Mouse (Mus musculus) thymus, postnatal 10 days (tissue): ENCODE measurements around the gene Pfn1.

Source experiments
- DNase-seq, 2 experiments: peaks; one replicate each; pipeline ENCODE4 v3.0.0; 2021; ENCODE audit warnings: low spot score in 2 of 2

Pfn1 gene

DNA sequence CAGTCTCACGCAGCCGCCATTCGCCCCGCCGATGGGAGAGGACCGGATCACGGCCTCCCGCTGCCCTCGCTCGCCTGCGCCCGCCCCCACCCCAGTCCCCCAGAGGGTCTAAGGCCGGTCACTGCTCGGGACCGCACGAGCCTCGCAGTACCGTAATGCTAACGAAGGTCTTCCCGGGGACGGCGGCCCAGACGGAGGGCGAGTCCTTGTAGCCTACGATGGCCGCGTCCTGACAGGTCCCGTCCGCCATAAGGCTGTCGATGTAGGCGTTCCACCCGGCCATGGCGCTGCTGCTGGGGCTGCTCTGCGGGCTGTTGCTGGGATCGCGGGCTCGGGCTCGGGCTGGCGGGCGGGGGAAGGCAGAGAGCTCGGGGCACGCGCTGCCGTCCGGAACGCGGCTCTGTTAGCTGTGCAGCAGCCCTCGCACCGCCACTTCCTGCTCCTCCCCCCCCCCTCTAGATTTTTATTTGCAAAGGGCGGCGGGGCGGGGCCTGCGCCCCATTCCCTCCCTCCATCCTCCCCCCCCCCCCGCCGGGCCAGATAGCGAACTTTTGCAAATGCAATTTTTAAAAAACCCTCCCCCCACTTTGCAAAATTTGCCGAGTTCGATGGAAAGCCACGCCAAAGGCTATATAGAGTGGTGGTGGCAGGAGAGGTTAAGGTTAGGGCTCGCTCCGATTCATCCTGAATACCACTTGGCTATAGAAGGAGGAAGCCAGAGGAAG is at the start of gene Pfn1:
Pfn1 (minus strand) TSS at position 447 of the 725 bp plus-strand sequence.
- peak; percentile 81 to 85 for DNase-seq

DNA sequence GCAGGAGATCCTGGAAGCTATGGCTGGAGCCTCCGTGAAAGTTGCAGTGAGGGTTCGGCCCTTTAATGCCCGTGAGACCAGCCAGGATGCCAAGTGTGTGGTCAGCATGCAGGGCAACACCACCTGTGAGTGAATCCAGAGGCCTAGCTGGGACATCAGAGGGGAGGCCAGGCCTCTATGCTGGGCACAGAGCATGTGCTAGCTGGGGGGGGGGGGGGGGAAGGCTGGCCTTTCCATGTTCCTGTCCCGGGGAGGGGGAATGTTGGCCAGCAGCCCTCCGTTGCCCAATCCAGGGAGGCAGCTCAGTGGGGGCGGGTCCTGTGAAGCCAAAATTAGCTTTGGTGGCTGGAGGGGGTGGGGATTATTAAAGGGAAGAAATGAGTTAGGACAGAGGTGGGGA is 48.3 kb upstream of the Pfn1 start:
- DNase-seq = no peak

GRCm38 (mm10) chr11:70701984-70702733 is 47.7 kb upstream of the Pfn1 start:
- no peak for DNase-seq

DNA sequence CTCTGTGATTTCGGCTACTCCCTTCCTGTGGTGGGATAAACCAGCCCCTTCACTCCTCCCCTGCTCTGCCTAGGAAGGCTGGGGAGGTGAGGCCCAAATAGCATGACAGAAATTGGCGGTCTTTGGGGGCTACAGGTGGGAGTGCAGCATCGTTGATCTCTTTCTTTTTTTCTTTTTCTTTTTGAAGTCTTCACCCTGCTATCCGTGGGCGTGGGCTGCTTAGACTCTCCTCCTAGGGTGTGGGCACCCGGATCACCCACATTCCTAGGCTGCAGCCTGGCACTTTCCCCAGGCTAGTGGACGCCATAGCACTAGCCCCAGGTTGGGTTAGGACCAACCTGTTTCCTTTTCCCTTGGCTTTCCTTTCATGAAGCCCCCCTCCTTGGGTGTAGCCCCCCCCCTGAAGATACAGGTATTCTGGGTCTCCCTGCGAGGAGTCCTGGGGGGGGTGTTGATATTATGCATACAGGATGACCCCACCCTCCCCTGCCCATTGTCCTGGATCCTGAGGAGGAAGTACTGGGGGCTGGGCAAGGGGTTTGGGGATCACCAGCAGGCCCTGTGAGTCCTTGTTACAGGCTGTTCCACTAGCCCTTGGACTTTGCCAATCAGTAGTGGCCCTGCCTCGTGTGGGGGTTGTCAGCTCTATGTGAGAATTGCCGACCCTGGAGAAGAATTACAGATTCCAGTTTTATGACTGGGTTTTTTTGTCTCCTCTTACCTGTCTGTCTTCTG is 46.9 kb upstream of the Pfn1 start:
- DNase-seq = no peak

DNA sequence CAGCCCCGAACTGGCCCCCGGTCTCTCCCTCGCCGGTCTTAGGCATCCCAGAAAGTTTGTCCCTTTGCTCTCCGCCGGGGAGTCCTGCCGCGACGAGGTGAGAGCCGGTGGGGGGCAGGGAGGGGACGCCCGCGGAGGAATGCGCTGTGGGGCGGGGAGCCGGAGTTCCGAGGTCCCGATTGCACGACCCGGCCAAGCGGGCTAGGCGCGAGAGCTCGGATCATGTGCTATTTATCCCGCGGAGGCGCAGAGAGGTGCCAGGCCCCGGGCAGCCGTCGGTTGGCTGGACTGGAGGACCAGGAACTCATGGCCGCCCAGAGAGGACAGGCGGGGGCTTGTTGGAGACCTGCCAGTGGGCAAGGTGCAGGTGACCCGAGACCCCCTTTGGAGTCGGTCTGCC is 46.2 kb upstream of the Pfn1 start:
- peak; percentile 42 to 48 for DNase-seq

- peak; percentile 94 to 97 for DNase-seq
Observed at GRCm38 (mm10) chr11:70699722-70700556, 45.5 kb upstream of the Pfn1 start, which contains the start of the genes Inca1 and Kif1c. Gene Inca1 (minus strand): TSS chr11:70700155. Gene Kif1c (plus strand): TSS chr11:70700548.

DNA sequence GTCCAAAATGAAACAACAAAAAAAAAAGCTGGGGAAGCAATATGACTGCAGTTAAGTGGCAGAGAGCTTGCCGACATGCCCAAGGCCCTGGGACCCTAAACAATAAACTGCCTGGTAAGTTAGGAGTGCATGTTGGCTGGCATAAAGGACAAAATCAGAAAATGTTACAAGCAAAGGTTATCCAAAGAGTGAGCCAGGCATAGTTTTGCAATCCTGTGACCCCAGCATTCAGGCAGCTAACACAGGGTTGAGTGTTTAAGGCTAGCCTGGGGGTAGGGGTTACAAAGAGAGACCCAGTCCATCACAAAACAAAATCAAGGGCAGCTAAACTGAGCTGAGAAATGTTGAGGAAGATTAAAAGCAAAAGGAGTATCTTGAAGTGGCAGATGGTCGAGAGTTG is 44.6 kb upstream of the Pfn1 start:
- DNase-seq = no peak

- no peak for DNase-seq
Observed at GRCm38 (mm10) chr11:70697376-70697775, 42.9 kb upstream of the Pfn1 start.

DNA sequence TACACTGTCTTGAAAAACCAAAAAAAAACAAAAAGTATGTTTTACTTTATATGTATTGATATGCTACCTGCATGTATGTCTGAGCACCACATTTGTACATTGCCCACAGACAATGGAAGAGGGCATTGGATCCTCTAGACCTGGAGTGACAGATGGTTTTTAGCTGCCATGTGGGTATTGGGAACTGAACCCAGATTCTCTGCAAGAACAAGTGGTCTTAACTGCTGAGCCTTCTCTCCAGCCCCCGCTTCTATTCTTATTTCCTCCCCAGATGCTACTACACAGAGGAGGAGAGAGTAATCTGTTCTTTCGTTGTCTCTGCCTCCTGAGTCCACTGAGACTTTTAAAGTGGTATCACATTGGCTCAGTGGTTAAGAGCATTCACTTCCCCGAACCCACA is 39.1 kb upstream of the Pfn1 start:
- no peak for DNase-seq

DNA sequence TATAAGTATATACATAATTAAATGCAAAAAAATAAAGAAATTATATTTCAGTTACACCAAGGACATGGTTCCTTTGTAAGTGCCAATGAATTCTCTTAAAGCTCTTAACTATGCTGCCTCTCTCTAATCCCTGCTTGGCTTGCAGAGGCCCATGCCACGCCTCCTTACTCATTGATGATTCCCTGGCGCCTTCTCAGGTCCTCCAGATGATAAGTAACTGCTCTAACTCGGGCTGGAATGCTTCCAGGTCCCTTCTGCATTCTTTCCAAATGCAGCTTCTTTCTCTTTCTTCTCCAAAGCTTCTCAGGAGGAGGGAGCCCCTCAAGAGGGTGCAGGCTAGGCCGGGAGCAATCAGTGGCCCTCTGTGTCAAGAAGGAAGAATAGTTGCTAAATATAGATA is 35.1 kb upstream of the Pfn1 start:
- no peak for DNase-seq

- no peak for DNase-seq
Observed at GRCm38 (mm10) chr11:70688372-70688771, 33.9 kb upstream of the Pfn1 start.

DNA sequence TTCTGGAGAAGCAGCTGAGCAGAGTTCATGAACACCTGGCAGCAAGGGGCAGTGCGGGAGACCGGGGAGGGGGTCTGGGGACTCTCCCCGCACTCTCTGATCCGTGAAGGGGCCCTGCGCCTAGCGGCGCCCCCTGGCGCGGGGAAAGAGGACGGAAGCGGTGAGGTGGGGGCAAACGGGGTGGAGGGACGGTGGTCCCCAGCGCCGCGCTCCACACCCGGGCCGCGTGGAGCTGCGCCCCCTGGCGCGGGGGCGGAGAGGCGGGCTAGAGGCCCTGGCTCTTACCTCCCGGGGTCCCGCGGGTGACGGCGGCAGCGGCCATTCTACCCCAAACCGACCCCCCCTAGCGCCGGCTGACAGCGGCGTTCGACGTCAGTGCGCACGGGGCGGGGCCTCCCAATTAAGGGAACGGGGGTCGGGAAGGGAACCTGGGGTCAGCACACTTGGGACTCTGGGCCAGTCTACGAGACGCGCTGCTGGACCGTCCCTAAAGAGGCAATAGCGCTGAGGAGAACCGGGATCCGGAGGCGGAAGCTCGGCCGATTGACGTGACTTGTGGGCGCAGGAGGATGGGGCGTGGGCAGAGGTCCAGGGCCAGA is 33.3 kb upstream of the Pfn1 start, which contains the start of gene Camta2:
Camta2 (minus strand) TSS at position 505 of the 599 bp plus-strand sequence.
- peak; percentile 82 to 87 for DNase-seq

GRCm38 (mm10) chr11:70686901-70687566 is 32.6 kb upstream of the Pfn1 start:
- DNase-seq = no peak

- no peak for DNase-seq
Observed at GRCm38 (mm10) chr11:70683640-70684039, 29.2 kb upstream of the Pfn1 start.

GRCm38 (mm10) chr11:70681897-70682581 is 27.6 kb upstream of the Pfn1 start:
- DNase-seq = peak in 1 of 2 experiments; percentile 51

DNA sequence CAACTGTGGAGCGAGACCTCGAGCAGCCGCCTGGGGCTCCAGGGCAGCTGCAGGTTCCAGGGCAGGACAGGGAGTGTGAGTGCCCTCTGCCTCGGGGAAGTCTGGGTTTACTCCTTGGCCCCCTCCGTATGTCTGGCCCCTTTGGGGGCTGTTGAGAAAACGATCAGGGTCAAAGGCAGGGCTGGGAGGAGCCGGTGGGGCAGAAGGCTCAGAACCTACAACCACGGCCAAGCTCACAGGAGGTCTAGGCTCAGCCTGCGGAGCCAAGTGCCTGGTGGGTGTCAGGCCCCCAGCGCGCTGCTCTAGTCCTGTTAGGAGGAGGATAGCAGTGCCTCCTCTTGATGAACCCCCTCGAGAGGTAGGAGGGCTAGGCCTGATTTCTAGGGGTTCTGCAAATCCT is 26.7 kb upstream of the Pfn1 start:
- no peak for DNase-seq

DNA sequence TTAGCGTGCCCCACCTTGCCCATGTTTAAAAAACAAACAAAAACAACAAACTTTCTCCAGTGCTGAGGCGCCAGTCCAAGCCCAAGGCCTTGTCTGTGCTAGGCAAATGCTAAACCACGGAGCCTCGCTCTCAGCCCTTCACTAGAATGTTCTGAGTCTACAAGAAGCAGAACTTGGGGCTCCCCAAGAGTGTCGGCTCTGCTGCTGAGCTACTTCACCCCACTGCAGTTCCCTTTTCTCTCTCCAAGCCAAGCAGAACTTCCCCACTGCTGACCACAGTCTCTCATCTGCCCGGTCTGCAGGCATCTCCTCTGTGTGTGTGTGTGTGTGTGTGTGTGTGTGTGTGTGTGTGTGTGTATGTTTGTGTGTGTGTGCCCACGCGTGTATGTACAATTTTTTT is 25.4 kb upstream of the Pfn1 start:
- no peak for DNase-seq

DNA sequence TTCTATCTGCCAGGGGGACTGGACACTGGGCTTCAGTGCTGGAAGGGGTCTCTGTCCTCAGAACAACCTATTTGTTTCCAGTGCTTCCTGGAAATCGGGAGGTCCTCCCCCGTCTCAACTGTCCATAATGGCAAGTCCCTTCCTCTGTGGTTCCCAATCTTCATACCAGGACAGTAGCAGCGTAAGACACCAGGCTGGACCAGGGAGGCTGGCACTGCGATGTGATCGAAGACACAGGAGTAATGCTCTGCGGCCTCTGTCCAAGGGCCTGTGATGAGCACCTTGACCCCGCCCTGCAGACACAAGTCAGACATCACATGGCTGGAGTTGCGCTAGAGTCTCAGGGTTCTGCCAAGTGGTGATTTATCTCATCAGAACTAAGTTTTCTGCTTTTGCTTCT is 24.9 kb upstream of the Pfn1 start:
- no peak for DNase-seq

DNA sequence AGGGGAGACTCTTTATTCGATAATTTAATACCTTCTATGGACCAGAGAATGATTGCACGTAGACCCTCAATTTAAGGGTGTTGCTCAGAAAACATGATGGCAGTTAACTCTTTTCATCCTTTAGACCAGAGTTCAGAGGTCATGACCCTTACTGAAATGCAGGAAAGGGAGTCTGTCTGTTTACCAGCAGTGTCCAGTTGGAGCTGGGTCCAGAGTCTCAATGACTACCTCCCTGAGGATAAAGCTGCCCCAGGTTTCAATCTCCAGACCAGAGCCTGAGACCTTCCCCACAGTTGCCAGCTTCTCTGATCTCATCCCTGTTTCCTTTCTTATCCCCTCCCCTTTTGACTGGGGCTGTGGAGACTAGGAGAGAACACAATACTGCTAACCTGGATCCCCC is 24.1 kb upstream of the Pfn1 start:
- no peak for DNase-seq

- no peak for DNase-seq
Observed at GRCm38 (mm10) chr11:70678092-70678491, 23.6 kb upstream of the Pfn1 start.
